Mouse (Mus musculus) activated CD4-positive, CD25-positive, alpha-beta regulatory T cell, adult 4 months (primary cell): ENCODE data around the gene Ppp1r37. TPM values are rescaled to one million over a fixed set of nuclear protein-coding genes. Genes with fewer than 3 reads are reported as not detected.
"Not testable (repeated sequence)": the region's sequence is repeated elsewhere in the genome, so short reads cannot be mapped to it uniquely, and the experiment has no call there.

Experiments used
- ATAC-seq: one replicate; pipeline ENCODE4 v1.8.0; 2017
- polyA plus RNA-seq, 2 experiments: library from polyadenylated mRNA; unstranded; fragments of 100-300 nt; shearing (Covaris generic); gene quantifications; one replicate each; pipeline ENCODE4 v1.2.1; 2017

The Ppp1r37 gene
- polyA plus RNA-seq, 2 experiments from 2014 or later, result 3.2 TPM

- no peak for ATAC-seq
These were observed 28.2 kb downstream of the Ppp1r37 start for GRCm38 (mm10) chr7:19534676-19535075.

- no peak for ATAC-seq
These were observed 30.6 kb downstream of the Ppp1r37 start for GRCm38 (mm10) chr7:19532240-19532639.

GRCm38 (mm10) chr7:19531077-19531476, 31.8 kb downstream of the Ppp1r37 start:
- no peak for ATAC-seq

GRCm38 (mm10) chr7:19525105-19525481, 37.8 kb downstream of the Ppp1r37 start:
- no peak for ATAC-seq

GRCm38 (mm10) chr7:19524420-19525104, 38.3 kb downstream of the Ppp1r37 start:
- no peak for ATAC-seq

- ATAC-seq, result no peak
These were observed 39.0 kb downstream of the Ppp1r37 start for GRCm38 (mm10) chr7:19523757-19524419.

- no peak for ATAC-seq
These were observed 39.7 kb downstream of the Ppp1r37 start for GRCm38 (mm10) chr7:19523017-19523756.

GRCm38 (mm10) chr7:19520032-19520431, 42.8 kb downstream of the Ppp1r37 start:
- ATAC-seq, result no peak

- no peak for ATAC-seq
These were observed 45.1 kb downstream of the Ppp1r37 start, which contains the start of gene Nkpd1 for GRCm38 (mm10) chr7:19517652-19518365. TSS of gene Nkpd1 (plus strand) at chr7:19517838.

- no peak for ATAC-seq
These were observed 50.5 kb downstream of the Ppp1r37 start for GRCm38 (mm10) chr7:19512353-19512752.

GRCm38 (mm10) chr7:19511934-19512333, 50.9 kb downstream of the Ppp1r37 start:
- not testable (repeated sequence) for ATAC-seq

- ATAC-seq, result no peak
These were observed 53.1 kb downstream of the Ppp1r37 start for GRCm38 (mm10) chr7:19509786-19510185.

- ATAC-seq, result peak; percentile 4
These were observed 53.8 kb downstream of the Ppp1r37 start for GRCm38 (mm10) chr7:19508924-19509568.

- peak; percentile 91 for ATAC-seq
These were observed 54.5 kb downstream of the Ppp1r37 start, which contains the start of the genes Bloc1s3 and Trappc6a for GRCm38 (mm10) chr7:19508150-19508923. TSS of gene Bloc1s3 (minus strand) at chr7:19508367. TSS of gene Trappc6a (plus strand) at chr7:19508395.

- ATAC-seq, result no peak
These were observed 55.3 kb downstream of the Ppp1r37 start for GRCm38 (mm10) chr7:19507612-19507981.

- ATAC-seq, result no peak
These were observed 55.8 kb downstream of the Ppp1r37 start for GRCm38 (mm10) chr7:19506969-19507611.

- ATAC-seq, result no peak
These were observed 56.5 kb downstream of the Ppp1r37 start for GRCm38 (mm10) chr7:19506326-19506725.

- no peak for ATAC-seq
These were observed 59.3 kb downstream of the Ppp1r37 start for GRCm38 (mm10) chr7:19503481-19504068.

- no peak for ATAC-seq
These were observed 61.2 kb downstream of the Ppp1r37 start for GRCm38 (mm10) chr7:19501658-19502057.
